Mouse (Mus musculus) lung, embryonic 14.5 days (tissue): ENCODE measurements around the gene Lgals2. TPM values are rescaled to one million over a fixed set of nuclear protein-coding genes. Genes with fewer than 3 reads are reported as not detected.
A peak's percentile ranks its signal among the peaks of the same experiment; 100 is the strongest.
"Not testable (repeated sequence)": the region's sequence is repeated elsewhere in the genome, so short reads cannot be mapped to it uniquely, and the experiment has no call there.

Experiments used
- ATAC-seq: fragments of 200-750 bp; cut with Nextera tagmentation; 2 replicates; pipeline ENCODE4 v1.8.0; 2017; ENCODE audit warnings: mild to moderate bottlenecking, moderate TSS enrichment, moderate library complexity; ENCODE audit not compliant: insufficient read depth
- DNase-seq: peaks from one replicate; pipeline ENCODE4 v3.0.0-alpha.2; 2015
- H3K27ac ChIP-seq: fragments of 300-500 bp; sonication (generic); 2 replicates; pipeline ENCODE4 v1.5.1; 2014; ENCODE audit warnings: low read depth, mild to moderate bottlenecking, moderate library complexity
- H3K27me3 ChIP-seq: fragments of 300-500 bp; sonication (generic); 2 replicates; pipeline ENCODE4 v1.6.1; 2014; ENCODE audit warnings: low read length, control low read depth; ENCODE audit not compliant: insufficient read depth
- H3K36me3 ChIP-seq: fragments of 300-500 bp; sonication (generic); 2 replicates; pipeline ENCODE4 v1.6.1; 2014; ENCODE audit warnings: control low read depth; ENCODE audit not compliant: insufficient read depth
- H3K4me1 ChIP-seq: fragments of 300-500 bp; sonication (generic); 2 replicates; pipeline ENCODE4 v1.6.1; 2014; ENCODE audit warnings: antibody characterized with exemption, control low read depth; ENCODE audit not compliant: insufficient read depth
- H3K4me2 ChIP-seq: fragments of 300-500 bp; sonication (generic); 2 replicates; pipeline ENCODE4 v1.6.1; 2014; ENCODE audit warnings: mild to moderate bottlenecking
- H3K4me3 ChIP-seq: fragments of 300-500 bp; sonication (generic); 2 replicates; pipeline ENCODE4 v1.5.1; 2014; ENCODE audit warnings: low read depth, low read length
- H3K9ac ChIP-seq: fragments of 300-500 bp; sonication (generic); 2 replicates; pipeline ENCODE4 v1.6.1; 2014
- H3K9me3 ChIP-seq: fragments of 300-500 bp; sonication (generic); 2 replicates; pipeline ENCODE4 v1.6.1; 2016; ENCODE audit warnings: low read depth, low read length, control low read depth
- CTCF ChIP-seq: IDR thresholded peaks from 2 replicates; pipeline ENCODE4 v1.5.1; 2016; ENCODE audit warnings: antibody characterized with exemption, low read depth
- WGBS: fragments of 180-500 bp; shearing (Covaris S2); extraction: QIAGEN DNeasy Blood & Tissue Kit; methylation state at CpG from one replicate; pipeline ENCODE4 v1.1.7; 2014; 5-methylcytosine and 5-hydroxymethylcytosine counted together
- polyA plus RNA-seq: library from polyadenylated mRNA; unstranded; fragments of >200 nt; fragmentation: Nextera tagmentation; extraction: Ambion mirVana; gene quantifications from 2 replicates; pipeline ENCODE4 v1.2.1, GENCODE M21; 2014

The Lgals2 gene
- polyA plus RNA-seq, 1 experiment from 2014 or later, result 0.34 TPM

DNA sequence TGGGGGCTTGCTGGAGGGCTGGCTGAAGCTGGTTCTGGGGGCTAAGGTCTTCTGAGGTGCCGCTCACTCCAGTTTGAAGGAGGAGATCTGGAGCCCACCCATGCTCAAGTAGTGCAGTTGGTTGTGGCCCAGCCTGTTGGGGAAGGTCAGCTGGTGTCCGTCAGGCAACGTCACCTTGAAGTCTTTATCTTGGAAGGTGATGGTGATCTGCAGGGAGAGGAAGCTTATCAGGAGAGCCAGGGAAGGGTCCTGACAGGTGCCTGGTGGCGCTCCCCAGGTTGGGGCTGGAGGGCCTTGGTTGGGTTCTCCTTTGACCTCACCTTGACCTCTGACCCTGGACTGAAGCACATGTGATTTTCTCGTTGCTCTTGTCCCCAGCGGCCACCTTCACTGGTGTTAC is 4.4 kb downstream of the Lgals2 start:
- Histone ChIP-seq H3K9me3 (no peaks in the 10 kb centered on the region), H3K36me3 (peaks cover 43% of the 10 kb centered on the region), H3K4me3 (no peak overlapping the region), H3K27me3 (no peaks in the 10 kb centered on the region), H3K27ac (peak overlapping the region; percentile 58; the same call in 1 of the 2 replicates), H3K4me2 (no peak overlapping the region), H3K9ac (no peak overlapping the region), H3K4me1 (peaks cover 10% of the 10 kb centered on the region)
- 38% methylated on average over 6 of the region's 6 CpGs for WGBS
- ATAC-seq, result 0 out of 2 replicates have a peak, but pooled peaks have one; percentile 14
- peak; percentile 40 for DNase-seq
- TF ChIP-seq CTCF, result no peak

DNA sequence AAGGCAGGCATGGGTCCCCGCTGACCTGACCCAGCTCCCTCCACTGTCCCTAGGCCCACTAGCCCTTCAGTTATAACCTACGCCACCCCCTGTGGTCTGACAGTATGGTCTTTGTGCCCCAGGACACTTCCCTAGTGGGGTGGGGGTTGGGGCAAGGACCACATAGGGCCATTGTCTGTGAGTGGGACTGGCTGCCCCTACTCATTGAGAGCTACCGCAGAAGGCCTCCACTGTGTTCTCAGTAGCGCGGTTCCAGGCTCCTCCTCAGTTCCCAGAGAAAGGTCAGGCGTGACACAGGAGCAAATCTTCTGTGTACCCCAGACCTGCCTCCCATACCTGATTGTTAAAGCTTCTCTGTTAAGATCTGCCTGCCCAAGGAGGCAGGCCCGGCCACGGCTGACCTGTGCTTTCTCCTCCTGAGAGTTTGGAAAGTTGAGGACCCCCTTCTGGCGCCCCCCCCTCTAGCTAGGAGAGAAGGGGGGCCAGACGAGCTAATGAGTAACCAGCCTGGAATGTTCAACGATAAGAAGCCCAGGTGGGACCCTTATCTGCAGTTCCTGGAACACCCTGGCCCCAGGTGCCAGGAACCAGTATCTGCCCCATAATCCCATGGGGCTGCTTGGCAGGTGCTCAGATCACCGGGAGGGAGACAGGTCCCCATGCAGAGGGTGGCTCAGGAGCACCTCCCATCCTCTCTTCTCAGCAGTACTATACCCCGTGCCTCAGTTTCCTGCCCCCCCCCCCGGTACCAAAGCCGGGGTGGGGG is 5.1 kb downstream of the Lgals2 start:
- Histone ChIP-seq H3K4me1 (peaks cover 18% of the 10 kb centered on the region), H3K27me3 (no peaks in the 10 kb centered on the region), H3K27ac (peak overlapping the region; percentile 84), H3K4me3 (no peak overlapping the region), H3K4me2 (peak overlapping the region; percentile 11; the same call in 1 of the 2 replicates), H3K36me3 (peaks cover 50% of the 10 kb centered on the region), H3K9me3 (no peaks in the 10 kb centered on the region), H3K9ac (no peak overlapping the region; the same call in 1 of the 2 replicates)
- TF ChIP-seq CTCF, result no peak
- DNase-seq (peak; percentile 69), ATAC-seq (peak; percentile 42)
- WGBS, result 46% methylated on average over 14 of the region's 15 CpGs

- Histone ChIP-seq H3K9me3 (no peaks in the 10 kb centered on the region), H3K4me3 (no peak overlapping the region), H3K27me3 (no peaks in the 10 kb centered on the region), H3K4me1 (peaks cover 21% of the 10 kb centered on the region), H3K27ac (peak overlapping the region; percentile 84), H3K9ac (no peak overlapping the region), H3K4me2 (no peak overlapping the region), H3K36me3 (peaks cover 51% of the 10 kb centered on the region)
- ATAC-seq, result no peak
- 67% methylated on average over 12 of the region's 12 CpGs for WGBS
- DNase-seq, result peak; percentile 1
- TF ChIP-seq CTCF, result no peak
These were observed 5.8 kb downstream of the Lgals2 start for GRCm38 (mm10) chr15:78849485-78849884.

GRCm38 (mm10) chr15:78848467-78848866 is 6.9 kb downstream of the Lgals2 start:
- Histone ChIP-seq H3K36me3 (peaks cover 51% of the 10 kb centered on the region), H3K27me3 (no peaks in the 10 kb centered on the region), H3K4me3 (no peak overlapping the region), H3K9ac (no peak overlapping the region), H3K9me3 (no peaks in the 10 kb centered on the region), H3K27ac (no peak overlapping the region), H3K4me1 (peaks cover 22% of the 10 kb centered on the region), H3K4me2 (no peak overlapping the region)
- peak; percentile 96 for TF ChIP-seq CTCF
- 25% methylated on average over 5 of the region's 5 CpGs for WGBS
- no peak for ATAC-seq
- peak; percentile 91 for DNase-seq

DNA sequence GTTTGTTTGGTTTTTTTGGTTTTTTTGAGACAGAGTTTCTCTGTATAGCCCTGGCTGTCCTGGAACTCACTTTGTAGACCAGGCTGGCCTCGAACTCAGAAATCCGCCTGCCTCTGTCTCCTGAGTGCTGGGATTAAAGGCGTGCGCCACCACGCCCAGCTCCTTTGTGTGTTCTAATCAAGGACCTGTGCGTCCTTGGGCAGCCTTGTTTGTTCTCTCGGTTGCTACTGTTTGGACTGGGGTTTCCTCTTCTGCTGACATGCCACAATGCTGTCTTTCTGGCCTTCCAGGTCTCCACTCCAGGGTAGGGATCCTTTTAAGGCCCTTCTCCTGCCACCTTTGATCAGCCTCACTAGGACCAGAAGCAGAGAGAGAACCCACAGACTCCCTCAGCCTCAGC is 8.5 kb downstream of the Lgals2 start:
- WGBS, result 69% methylated on average over 7 of the region's 7 CpGs
- ATAC-seq, H3K9ac ChIP-seq, H3K9me3 ChIP-seq, DNase-seq, H3K4me3 ChIP-seq, H3K4me2 ChIP-seq, H3K27me3 ChIP-seq: not testable (repeated sequence)
- peak overlapping the region; percentile 42; the same call in 1 of the 2 replicates for H3K27ac ChIP-seq
- H3K4me1 ChIP-seq, result peaks cover 23% of the 10 kb centered on the region
- peaks cover 51% of the 10 kb centered on the region for H3K36me3 ChIP-seq

- peaks cover 24% of the 10 kb centered on the region for H3K4me1 ChIP-seq
- H3K9ac ChIP-seq, result no peak overlapping the region
- H3K36me3 ChIP-seq, result peaks cover 51% of the 10 kb centered on the region
- WGBS, result 62% methylated on average over 8 of the region's 8 CpGs
- TF ChIP-seq CTCF, result no peak
- DNase-seq (no peak), ATAC-seq (no peak)
- H3K4me3 ChIP-seq, result peak overlapping the region; percentile 67
- H3K27ac ChIP-seq, result peak overlapping the region; percentile 98
- H3K27me3 ChIP-seq, result no peaks in the 10 kb centered on the region
- peak overlapping the region; percentile 75 for H3K4me2 ChIP-seq
- H3K9me3 ChIP-seq, result no peaks in the 10 kb centered on the region
These were observed 9.0 kb downstream of the Lgals2 start for GRCm38 (mm10) chr15:78846352-78846751.

GRCm38 (mm10) chr15:78845867-78846266 is 9.5 kb downstream of the Lgals2 start:
- Histone ChIP-seq H3K9ac (peak overlapping the region; percentile 50), H3K27ac (peak overlapping the region; percentile 98), H3K27me3 (no peaks in the 10 kb centered on the region), H3K36me3 (peaks cover 51% of the 10 kb centered on the region), H3K4me2 (peak overlapping the region; percentile 75), H3K9me3 (no peaks in the 10 kb centered on the region), H3K4me3 (peak overlapping the region; percentile 67), H3K4me1 (peaks cover 29% of the 10 kb centered on the region)
- 63% methylated on average over 8 of the region's 8 CpGs for WGBS
- 0 out of 2 replicates have a peak, but pooled peaks have one; percentile 7 for TF ChIP-seq CTCF
- DNase-seq, result no peak
- no peak for ATAC-seq
